Mouse (Mus musculus) limb, embryonic 14.5 days (tissue): ENCODE results near the gene Sstr3. TPM values are rescaled to one million over a fixed set of nuclear protein-coding genes. Genes with fewer than 3 reads are reported as not detected.

ENCODE experiments used
- ATAC-seq: fragments of 200-750 bp; cut with Nextera tagmentation; 2 replicates; pipeline ENCODE4 v1.8.0; 2017; ENCODE audit warnings: low read depth, moderate number of reproducible peaks, moderate TSS enrichment; ENCODE audit not compliant: low FRiP score
- DNase-seq: peaks from one replicate; pipeline ENCODE4 v3.0.0-alpha.2; 2015; ENCODE audit warnings: low spot score
- H3K27ac ChIP-seq: fragments of 300-500 bp; sonication (generic); replicated peaks from 2 replicates; pipeline ENCODE4 v1.5.1; 2014; ENCODE audit warnings: low read depth, mild to moderate bottlenecking, low read length, moderate library complexity, mixed read lengths
- H3K27me3 ChIP-seq: fragments of 300-500 bp; sonication (generic); 2 replicates; pipeline ENCODE4 v1.6.1; 2014; ENCODE audit warnings: low read length, mixed read lengths; ENCODE audit not compliant: control insufficient read depth, insufficient read depth
- H3K36me3 ChIP-seq: fragments of 300-500 bp; sonication (generic); 2 replicates; pipeline ENCODE4 v1.6.1; 2014; ENCODE audit warnings: mild to moderate bottlenecking, low read length, moderate library complexity, mixed read lengths; ENCODE audit not compliant: control insufficient read depth, insufficient read depth
- H3K4me1 ChIP-seq: fragments of 300-500 bp; sonication (generic); 2 replicates; pipeline ENCODE4 v1.6.1; 2014; ENCODE audit warnings: antibody characterized with exemption, low read length, mixed read lengths; ENCODE audit not compliant: control insufficient read depth, insufficient read depth
- H3K4me2 ChIP-seq: fragments of 300-500 bp; sonication (generic); replicated peaks from 2 replicates; pipeline ENCODE4 v1.6.1; 2014; ENCODE audit warnings: low read depth, mild to moderate bottlenecking, low read length, moderate library complexity; ENCODE audit not compliant: severe bottlenecking
- H3K4me3 ChIP-seq: fragments of 300-500 bp; sonication (generic); replicated peaks from 2 replicates; pipeline ENCODE4 v1.5.1; 2014; ENCODE audit warnings: low read length
- H3K9ac ChIP-seq: fragments of 300-500 bp; sonication (generic); 2 replicates; pipeline ENCODE4 v1.6.1; 2014; ENCODE audit warnings: mild to moderate bottlenecking, low read depth, low read length, moderate library complexity; ENCODE audit not compliant: severe bottlenecking
- H3K9me3 ChIP-seq: fragments of 300-500 bp; sonication (generic); 2 replicates; pipeline ENCODE4 v1.6.1; 2016; ENCODE audit warnings: low read length; ENCODE audit not compliant: control insufficient read depth
- POLR2A ChIP-seq: fragments of 200-500 bp; IDR thresholded peaks from 2 replicates; pipeline ENCODE4 v1.8.0; 2012; ENCODE audit warnings: inconsistent platforms, mild to moderate bottlenecking, moderate library complexity, borderline replicate concordance; ENCODE audit not compliant: insufficient read depth, insufficient read length; ENCODE audit errors: extremely low read depth
- WGBS: fragments of 180-500 bp; shearing (Covaris S2); extraction: QIAGEN DNeasy Blood & Tissue Kit; methylation state at CpG from one replicate; pipeline ENCODE4 v1.1.7; 2014; 5-methylcytosine and 5-hydroxymethylcytosine counted together
- polyA plus RNA-seq, 2 experiments: library from polyadenylated mRNA; depleted of rRNA in 1 of 2; stranded (reverse) in 1 of 2; unstranded in 1 of 2; fragments of >200 nt; fragmentation: Nextera tagmentation in 1 of 2; extraction: Ambion mirVana in 1 of 2; gene quantifications; 2 replicates each; pipeline versions ENCODE4 v1.2.1 to v1.2.3; 2012 to 2014

Gene Sstr3
- polyA plus RNA-seq (2012; rRNA removed) (0.05 and 0.08 TPM in 2 replicates), polyA plus RNA-seq (2014; fragmentation: Nextera tagmentation; extraction: Ambion mirVana) (not detected in 2 replicates)

DNA sequence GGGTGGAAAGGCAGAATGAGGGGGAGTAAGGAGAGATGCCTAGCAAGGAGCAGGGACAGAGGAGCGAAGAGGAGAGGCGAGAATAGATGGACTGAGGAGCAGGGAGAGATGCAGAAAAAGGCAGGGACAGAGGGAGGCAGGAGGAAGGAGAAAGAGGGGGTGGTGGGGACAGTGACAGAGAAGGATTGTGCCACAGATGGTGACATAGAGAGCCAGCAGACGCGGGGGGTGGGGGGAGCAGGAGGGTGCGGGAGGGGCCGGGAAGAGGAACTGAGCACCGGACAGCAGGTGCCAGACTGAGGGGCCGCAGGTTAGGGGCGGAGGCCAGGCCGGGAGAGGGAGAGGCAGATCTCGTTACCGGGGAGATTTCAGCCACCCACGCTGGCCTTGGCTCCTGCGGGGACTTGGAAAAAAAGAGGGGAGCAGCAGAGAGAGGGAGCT lies at the start of gene Sstr3:
Gene Sstr3 (minus strand): TSS at position 125 of the 441 bp plus-strand sequence.
- Histone ChIP-seq H3K9me3 (no peaks in the 10 kb centered on the region), H3K4me1 (peaks cover 5% of the 10 kb centered on the region; the same call in 1 of the 2 replicates), H3K9ac (0 out of 2 replicates have a peak within 1 kb of the TSS, but pooled peaks have one; percentile 16), H3K4me3 (no peak within 1 kb of the TSS), H3K4me2 (no peak within 1 kb of the TSS), H3K27me3 (no peaks in the 10 kb centered on the region; the same call in 1 of the 2 replicates), H3K27ac (no peak within 1 kb of the TSS), H3K36me3 (no peaks in the 10 kb centered on the region)
- DNase-seq (no peak), ATAC-seq (no peak)
- no peak for TF ChIP-seq POLR2A
- WGBS = 9% methylated on average over 14 of the region's 14 CpGs

DNA sequence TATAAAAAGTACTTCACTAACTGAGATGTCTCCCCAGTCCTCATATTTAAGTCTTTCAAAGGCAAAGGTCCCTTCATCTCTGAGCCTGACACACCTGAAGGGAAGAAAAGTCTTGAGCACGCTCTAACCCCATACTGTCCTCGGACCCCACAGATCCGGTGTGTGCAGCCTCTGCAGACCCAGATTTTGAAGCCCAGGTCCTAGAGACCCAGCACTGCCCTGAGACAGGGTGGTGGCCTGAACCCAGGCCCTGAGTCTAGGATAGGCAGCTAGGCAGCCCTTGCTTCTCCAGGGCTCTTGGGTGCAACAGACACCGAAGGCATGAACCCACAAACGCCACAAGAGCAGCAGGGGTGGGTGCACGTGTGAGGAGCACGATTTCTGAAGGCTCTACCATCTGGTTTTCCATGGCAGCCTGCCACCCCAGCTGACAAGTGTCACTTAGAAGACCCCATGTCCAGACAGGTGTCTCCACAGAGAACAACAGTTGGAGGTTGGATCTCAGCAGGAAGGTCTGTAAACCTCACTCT lies 49.5 kb upstream of the Sstr3 start:
- ATAC-seq (no peak), DNase-seq (no peak)
- H3K9me3 ChIP-seq = no peaks in the 10 kb centered on the region
- H3K36me3 ChIP-seq = no peaks in the 10 kb centered on the region
- H3K4me2 ChIP-seq = no peak overlapping the region
- no peak for TF ChIP-seq POLR2A
- no peak overlapping the region for H3K4me3 ChIP-seq
- H3K9ac ChIP-seq = no peak overlapping the region
- H3K27me3 ChIP-seq = no peaks in the 10 kb centered on the region
- WGBS = 83% methylated on average over 7 of the region's 7 CpGs
- no peaks in the 10 kb centered on the region for H3K4me1 ChIP-seq
- no peak overlapping the region for H3K27ac ChIP-seq

DNA sequence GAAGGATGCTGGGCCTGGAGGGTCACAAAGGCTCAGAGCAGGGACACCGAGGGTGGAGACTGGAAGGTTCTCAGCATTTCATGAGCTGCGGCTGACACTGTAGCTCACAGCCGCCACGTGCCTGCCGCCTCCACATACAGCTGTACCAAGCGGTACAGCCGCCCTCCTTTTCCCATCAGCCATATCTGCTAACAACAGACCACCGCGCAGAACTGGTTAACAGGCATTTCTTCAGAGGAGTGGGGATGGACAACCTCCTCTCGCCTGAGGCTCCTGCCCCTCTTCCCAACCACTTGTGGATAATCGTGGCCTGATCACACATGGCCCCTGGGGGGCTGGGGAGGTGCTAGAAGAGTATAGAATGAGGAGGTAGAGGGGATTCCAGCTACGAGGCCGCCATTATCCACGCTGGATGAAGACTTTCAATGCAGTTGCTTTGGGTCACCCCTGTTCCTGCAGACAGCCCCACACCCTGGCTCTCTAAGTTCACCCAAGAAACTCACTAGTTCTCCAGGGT lies 48.0 kb upstream of the Sstr3 start:
- H3K4me1 ChIP-seq = no peaks in the 10 kb centered on the region
- no peak overlapping the region for H3K27ac ChIP-seq
- H3K9ac ChIP-seq = no peak overlapping the region
- no peaks in the 10 kb centered on the region for H3K36me3 ChIP-seq
- DNase-seq (no peak), ATAC-seq (no peak)
- no peaks in the 10 kb centered on the region for H3K27me3 ChIP-seq
- no peaks in the 10 kb centered on the region for H3K9me3 ChIP-seq
- H3K4me2 ChIP-seq = no peak overlapping the region
- TF ChIP-seq POLR2A = no peak
- WGBS = 81% methylated on average over 14 of the region's 14 CpGs
- H3K4me3 ChIP-seq = no peak overlapping the region

DNA sequence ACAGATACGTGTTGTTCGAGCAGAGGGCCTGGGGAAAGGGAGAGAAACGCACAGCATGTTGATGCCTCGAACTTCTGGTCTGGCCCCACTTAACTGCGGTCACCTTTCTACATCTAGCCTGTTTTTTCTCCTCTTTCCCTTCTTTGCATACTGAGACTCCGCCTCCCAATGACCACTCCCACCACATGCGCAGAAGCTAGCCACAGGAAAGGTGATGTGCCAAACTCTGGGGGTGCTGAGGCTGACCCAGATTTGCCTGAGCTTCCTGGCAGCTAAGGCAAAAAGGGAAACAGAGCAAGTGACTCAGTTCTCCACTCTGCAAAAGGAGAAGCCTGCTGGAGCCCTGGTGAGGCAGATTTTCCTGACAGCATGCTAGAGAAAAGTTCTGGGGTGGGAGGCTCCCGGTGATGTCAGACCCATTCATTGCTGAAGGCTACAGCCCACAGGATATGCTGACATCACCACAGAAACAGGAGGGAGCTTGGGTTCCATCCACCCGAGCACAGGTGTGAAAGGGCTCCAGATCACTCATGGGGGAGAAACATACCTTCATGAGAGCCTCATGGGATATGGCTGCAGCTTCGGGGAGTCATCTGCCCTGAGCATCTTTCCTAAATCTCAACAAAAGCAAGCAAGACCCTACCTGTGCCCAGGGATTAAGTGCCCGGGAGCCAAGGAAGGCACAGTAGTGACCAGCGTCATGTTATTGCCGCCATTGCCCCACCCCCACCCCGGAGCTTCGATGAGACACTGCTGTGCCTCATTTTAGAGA lies 47.4 kb upstream of the Sstr3 start:
- no peak for DNase-seq
- ATAC-seq = no peak
- no peak overlapping the region for H3K27ac ChIP-seq
- no peaks in the 10 kb centered on the region for H3K27me3 ChIP-seq
- no peaks in the 10 kb centered on the region for H3K9me3 ChIP-seq
- H3K4me1 ChIP-seq = no peaks in the 10 kb centered on the region
- TF ChIP-seq POLR2A = no peak
- H3K9ac ChIP-seq = no peak overlapping the region
- no peak overlapping the region for H3K4me2 ChIP-seq
- H3K4me3 ChIP-seq = no peak overlapping the region
- H3K36me3 ChIP-seq = no peaks in the 10 kb centered on the region
- WGBS = 52% methylated on average over 15 of the region's 15 CpGs

DNA sequence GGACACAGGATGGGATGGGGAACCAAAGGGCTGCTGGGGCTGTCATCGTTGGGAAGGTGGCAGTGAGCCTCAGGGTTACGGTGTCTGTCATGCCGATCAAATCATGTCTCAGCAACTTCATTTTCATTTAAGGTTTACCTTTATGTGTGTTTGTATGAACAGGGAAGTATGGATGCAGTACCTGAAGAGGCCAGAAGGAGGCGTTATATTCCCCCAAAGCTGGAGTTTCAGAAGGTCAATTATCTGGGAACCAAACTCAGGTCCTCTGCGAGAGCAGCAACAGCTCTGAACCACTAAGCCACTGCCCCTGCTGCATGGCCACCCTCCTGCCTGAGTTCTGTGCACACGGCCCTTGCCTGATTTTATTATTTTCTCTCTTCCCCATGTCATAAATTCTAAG lies 46.3 kb upstream of the Sstr3 start:
- DNase-seq = no peak
- WGBS = 76% methylated on average over 6 of the region's 6 CpGs
- Histone ChIP-seq H3K9me3 (no peaks in the 10 kb centered on the region), H3K27ac (no peak overlapping the region), H3K4me3 (no peak overlapping the region), H3K9ac (no peak overlapping the region), H3K4me2 (no peak overlapping the region), H3K27me3 (no peaks in the 10 kb centered on the region), H3K4me1 (no peaks in the 10 kb centered on the region), H3K36me3 (no peaks in the 10 kb centered on the region)
- TF ChIP-seq POLR2A = no peak
- ATAC-seq = no peak
